In genomic region chr2:25168665-25168978, GRCm38 (mm10) we compare ENCODE assay signal across 12 mouse cellular contexts. TPM values are rescaled to one million over a fixed set of nuclear protein-coding genes. Genes with fewer than 3 reads are reported as not detected.
A peak's percentile ranks its signal among the peaks of the same experiment; 100 is the strongest.
DNase-seq lines count a peak whose midpoint lies in the region; ATAC-seq lines count a peak whose summit lies in the region.
"Had no signal": no experiment of that assay in that cellular context is flagged by ENCODE, and none has a peak within 500 bp of the region (broad histone marks: within the 10 kb centered on the region; RNA-seq: fewer than 3 reads in every experiment).

No protein-coding gene starts in this region.

- 15% methylated on average over 2 of the region's 2 CpGs for WGBS in heart, embryonic 12.5 days
- WGBS in hindbrain, embryonic 13.5 days: 9% methylated on average over 2 of the region's 2 CpGs

- peak overlapping the region; percentile 56 for H3K4me3 ChIP-seq in heart, embryonic 12.5 days
- H3K4me3 ChIP-seq in hindbrain, embryonic 13.5 days: peak overlapping the region; percentile 49

- no peak for DNase-seq in heart, postnatal 4 days
- DNase-seq in R1 (ENCODE audit: low read depth, low spot score): peak; percentile 23
- DNase-seq in mesoderm, embryonic 11.5 days (ENCODE audit: low read depth, low spot score): peak; percentile 36
- no peak for DNase-seq in ovary, postnatal 10 days (ENCODE audit: low spot score)
- no peak for DNase-seq in gastrocnemius, postnatal 10 days
- no peak for DNase-seq in urinary bladder, postnatal 14 days (ENCODE audit: low spot score)
- DNase-seq: layer of hippocampus, adult 9-11 months had no signal

- H3K27ac ChIP-seq in heart, embryonic 12.5 days (ENCODE audit: poor library complexity, severe bottlenecking): peak overlapping the region; percentile 48
- H3K27ac ChIP-seq in hindbrain, embryonic 13.5 days: peak overlapping the region; percentile 74

- no peaks in the 10 kb centered on the region for H3K9me3 ChIP-seq in heart, embryonic 12.5 days (replicated peaks)
- H3K9me3 ChIP-seq in hindbrain, embryonic 13.5 days: no peaks in the 10 kb centered on the region

- ATAC-seq in heart, embryonic 12.5 days (ENCODE audit: insufficient number of reproducible peaks, low FRiP score): no peak; the same call in 1 of the 2 replicates
- ATAC-seq in hindbrain, embryonic 13.5 days (ENCODE audit: low FRiP score): no peak

- H3K9ac ChIP-seq in heart, embryonic 12.5 days: peak overlapping the region; percentile 68
- H3K9ac ChIP-seq in hindbrain, embryonic 13.5 days: peak overlapping the region; percentile 70

- peaks cover 17% of the 10 kb centered on the region for H3K27me3 ChIP-seq in heart, embryonic 12.5 days (replicated peaks)
- H3K27me3 ChIP-seq in hindbrain, embryonic 13.5 days: no peaks in the 10 kb centered on the region

- peaks cover 35% of the 10 kb centered on the region for H3K4me1 ChIP-seq in heart, embryonic 12.5 days (replicated peaks)
- H3K4me1 ChIP-seq in hindbrain, embryonic 13.5 days (replicated peaks): peaks cover 55% of the 10 kb centered on the region

- H3K4me2 ChIP-seq in heart, embryonic 12.5 days: peak overlapping the region; percentile 80
- H3K4me2 ChIP-seq in hindbrain, embryonic 13.5 days: peak overlapping the region; percentile 74

- no peaks in the 10 kb centered on the region for H3K36me3 ChIP-seq in heart, embryonic 12.5 days
- no peaks in the 10 kb centered on the region for H3K36me3 ChIP-seq in hindbrain, embryonic 13.5 days

RNA-seq across cellular contexts. Expression of gene Nrarp, which starts 11.9 kb away (rescaled TPM):
- polyA plus RNA-seq in heart, embryonic 12.5 days (2016; fragmentation: Nextera tagmentation; extraction: Ambion mirVana): 10.8 and 12.8 TPM in 2 replicates
- total RNA-seq in heart, postnatal 4 days (2021): 10 to 100 TPM; 31.2 to 33.4 TPM
- polyA plus RNA-seq in hindbrain, embryonic 13.5 days (2015; fragmentation: Nextera tagmentation; extraction: Ambion mirVana): 21.4 and 24.6 TPM in 2 replicates
- 10 to 100 TPM; 14.9 to 17.4 TPM for total RNA-seq in gastrocnemius, postnatal 10 days (2021)

RNA-seq across cellular contexts. Expression of gene Tor4a, which starts 28.1 kb away (rescaled TPM):
- 6.6 and 7.0 TPM in 2 replicates for polyA plus RNA-seq in heart, embryonic 12.5 days (2016; fragmentation: Nextera tagmentation; extraction: Ambion mirVana)
- 1 to 10 TPM; 4.4 to 5.8 TPM for total RNA-seq in heart, postnatal 4 days (2021)
- polyA plus RNA-seq in hindbrain, embryonic 13.5 days (2015; fragmentation: Nextera tagmentation; extraction: Ambion mirVana): 1.6 and 1.9 TPM in 2 replicates
- total RNA-seq in gastrocnemius, postnatal 10 days (2021): 1 to 10 TPM; 1.9 to 2.9 TPM

RNA-seq across cellular contexts. Expression of gene Nelfb, which starts 42.7 kb away (rescaled TPM):
- 73.3 and 74.4 TPM in 2 replicates for polyA plus RNA-seq in heart, embryonic 12.5 days (2016; fragmentation: Nextera tagmentation; extraction: Ambion mirVana)
- 10 to 100 TPM; 43.4 to 44.5 TPM for total RNA-seq in heart, postnatal 4 days (2021)
- polyA plus RNA-seq in hindbrain, embryonic 13.5 days (2015; fragmentation: Nextera tagmentation; extraction: Ambion mirVana): 98.3 and 104 TPM in 2 replicates
- 10 to 100 TPM; 31.1 to 40.5 TPM for total RNA-seq in gastrocnemius, postnatal 10 days (2021)

RNA-seq across cellular contexts. Expression of gene Stpg3, which starts 45.8 kb away (rescaled TPM):
- polyA plus RNA-seq in heart, embryonic 12.5 days (2016; fragmentation: Nextera tagmentation; extraction: Ambion mirVana): not detected in 2 replicates
- not detected for total RNA-seq in heart, postnatal 4 days (2021)
- not detected in 2 replicates for polyA plus RNA-seq in hindbrain, embryonic 13.5 days (2015; fragmentation: Nextera tagmentation; extraction: Ambion mirVana)
- not detected for total RNA-seq in gastrocnemius, postnatal 10 days (2021)
- total RNA-seq: adrenal gland, postnatal 14 days had no signal
- polyA plus RNA-seq: C2C12; erythroblast, embryonic 14.5 days had no signal

RNA-seq across cellular contexts. Expression of gene Fam166a, which starts 49.9 kb away (rescaled TPM):
- polyA plus RNA-seq in heart, embryonic 12.5 days (2016; fragmentation: Nextera tagmentation; extraction: Ambion mirVana): not detected in 2 replicates
- not detected for total RNA-seq in heart, postnatal 4 days (2021)
- polyA plus RNA-seq in hindbrain, embryonic 13.5 days (2015; fragmentation: Nextera tagmentation; extraction: Ambion mirVana): 0.40 and 1.3 TPM in 2 replicates
- total RNA-seq in gastrocnemius, postnatal 10 days (2021): not detected
- total RNA-seq: adrenal gland, postnatal 14 days had no signal
- polyA plus RNA-seq: C2C12; erythroblast, embryonic 14.5 days had no signal

Comparison
In these comparisons a context has a peak if more than half of its experiments do, and no peak if none do; other contexts are left out.
1. DNase-seq: peak in R1 (single experiment) and mesoderm, embryonic 11.5 days (single experiment); none in heart, postnatal 4 days (single experiment), ovary, postnatal 10 days (single experiment), gastrocnemius, postnatal 10 days (single experiment) and urinary bladder, postnatal 14 days (single experiment).